Mouse (Mus musculus) kidney, adult 8-10 months (tissue): ENCODE measurements around the gene 1810065E05Rik.

Experiments
- DNase-seq, 2 experiments: peaks; one replicate each; pipeline ENCODE4 v3.0.0; 2022

The 1810065E05Rik gene

GRCm38 (mm10) chr11:58420815-58421214 is at the start of gene 1810065E05Rik:
1810065E05Rik (plus strand) TSS chr11:58421111.
- DNase-seq: no peak

DNA sequence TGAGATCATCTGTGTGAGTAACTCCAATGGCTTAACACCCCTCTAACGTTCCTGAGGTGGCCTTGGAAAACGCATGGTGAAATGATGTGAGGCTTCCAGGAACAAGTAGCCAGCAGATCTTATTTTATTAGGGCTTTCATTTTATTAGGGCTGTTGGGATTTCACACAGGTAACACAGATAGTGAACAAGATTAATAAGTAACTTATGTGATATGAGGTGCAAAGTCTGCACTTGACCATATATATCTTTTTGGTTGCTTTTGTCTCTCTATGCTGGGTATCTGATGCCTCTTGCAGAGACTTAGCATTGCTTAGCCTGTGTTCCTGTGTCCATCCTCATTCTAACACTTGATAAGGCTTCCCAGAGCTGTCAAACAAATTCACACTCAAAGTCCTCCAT is 43.6 kb upstream of the 1810065E05Rik start:
- DNase-seq: no peak

DNA sequence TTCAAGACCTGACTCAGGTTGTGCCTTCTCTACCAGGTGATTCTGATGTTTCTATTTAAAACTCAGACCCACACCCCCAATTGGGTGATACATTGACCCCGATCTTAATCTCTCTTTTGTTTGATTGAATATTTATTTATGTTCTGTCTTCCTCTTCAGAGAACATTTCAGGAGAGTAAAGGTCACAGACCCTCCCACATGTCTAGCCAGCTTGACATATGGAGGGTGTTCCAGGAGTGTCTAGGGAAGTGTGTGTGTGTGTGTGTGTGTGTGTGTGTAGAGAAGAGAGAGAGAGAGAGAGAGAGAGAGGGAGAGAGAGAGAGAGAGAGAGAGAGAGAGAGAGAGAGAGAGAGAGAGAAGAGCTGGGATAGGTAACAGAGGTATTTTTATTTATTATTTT is 43.2 kb upstream of the 1810065E05Rik start:
- no peak for DNase-seq

GRCm38 (mm10) chr11:58378763-58379278 is 42.1 kb upstream of the 1810065E05Rik start, which contains the start of gene Lypd8:
Lypd8 (plus strand) TSS chr11:58379043.
- DNase-seq: no peak

GRCm38 (mm10) chr11:58379516-58379915 is 41.4 kb upstream of the 1810065E05Rik start:
- no peak for DNase-seq

DNA sequence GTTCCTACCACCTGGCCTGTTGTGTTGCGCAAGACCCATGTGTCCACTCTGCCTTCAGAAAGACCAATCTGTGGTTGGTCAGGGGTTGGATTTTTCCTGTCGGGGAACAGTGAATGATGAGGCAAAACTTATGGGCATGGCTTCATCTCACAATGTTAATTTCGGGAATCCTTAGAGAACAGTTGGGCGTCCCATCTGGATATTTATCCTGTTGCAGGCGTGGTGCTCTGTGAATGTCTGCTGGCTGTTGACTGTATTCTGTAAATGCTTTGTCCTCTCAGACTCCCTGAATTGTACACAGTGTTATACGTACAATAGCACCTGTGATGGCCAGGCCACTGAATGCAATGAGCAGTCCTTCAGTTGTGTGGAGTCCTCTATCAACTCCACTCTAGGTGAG is 38.4 kb upstream of the 1810065E05Rik start:
- DNase-seq: no peak

- DNase-seq: no peak
Measured at GRCm38 (mm10) chr11:58399985-58400645, 20.8 kb upstream of the 1810065E05Rik start.

DNA sequence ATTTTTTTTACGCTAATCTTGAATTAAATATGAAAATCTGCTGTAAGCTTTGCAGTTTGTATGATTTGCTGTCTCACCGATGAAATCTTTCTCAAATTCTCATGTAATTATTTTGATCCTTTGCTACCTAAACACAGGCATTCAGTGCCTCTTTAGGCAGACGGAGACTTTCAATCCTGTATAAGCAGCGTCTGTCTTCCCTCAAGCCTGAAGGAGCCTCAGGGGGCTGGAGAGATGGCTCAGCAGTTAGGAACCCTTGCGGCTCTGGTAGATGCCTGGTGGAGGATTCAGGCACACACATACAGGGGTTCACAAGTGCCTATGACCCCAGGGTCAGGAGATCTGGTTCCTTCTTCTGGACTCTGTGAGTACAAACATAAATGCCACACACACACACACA is 20.3 kb upstream of the 1810065E05Rik start:
- DNase-seq: no peak

DNA sequence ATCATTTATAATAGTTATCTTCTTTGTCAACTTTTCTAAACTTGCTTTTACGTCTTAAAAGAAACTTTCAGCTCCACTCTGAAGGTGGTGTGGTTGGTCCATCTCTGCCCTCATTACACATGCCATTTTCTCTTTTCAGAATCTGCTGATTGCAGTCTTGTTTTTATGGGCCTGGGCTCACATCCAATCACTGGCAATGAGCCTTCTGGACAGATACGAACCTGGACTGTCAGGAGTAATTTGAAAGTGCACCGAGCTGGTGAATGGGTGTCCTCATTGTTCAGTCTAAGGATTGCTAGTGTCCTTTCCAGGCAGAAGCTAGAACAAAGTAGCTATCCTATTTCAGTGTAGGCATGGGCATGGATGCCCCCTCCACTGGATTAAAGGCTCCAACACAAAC is 12.8 kb upstream of the 1810065E05Rik start:
- peak in 1 of 2 experiments; percentile 25 for DNase-seq

DNA sequence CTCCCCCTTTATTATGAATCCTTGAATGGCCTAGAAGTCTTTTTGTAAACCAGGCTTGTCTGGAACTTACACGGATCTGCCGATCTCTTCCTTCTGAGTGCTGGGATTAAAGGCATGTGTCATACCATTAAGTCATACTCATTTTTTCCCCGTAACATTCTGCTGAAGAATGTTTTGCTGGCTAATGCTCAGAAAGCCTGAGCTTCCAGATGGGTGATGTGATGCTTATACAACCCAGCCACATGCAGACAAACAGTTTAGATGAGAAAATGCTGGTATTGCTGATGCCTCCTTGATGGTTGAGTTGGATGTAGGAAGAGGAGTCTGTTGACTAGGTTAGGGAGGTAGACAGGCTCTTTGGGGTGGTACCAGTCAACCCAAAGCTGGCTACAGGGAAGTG is 2.6 kb upstream of the 1810065E05Rik start:
- DNase-seq: no peak

DNA sequence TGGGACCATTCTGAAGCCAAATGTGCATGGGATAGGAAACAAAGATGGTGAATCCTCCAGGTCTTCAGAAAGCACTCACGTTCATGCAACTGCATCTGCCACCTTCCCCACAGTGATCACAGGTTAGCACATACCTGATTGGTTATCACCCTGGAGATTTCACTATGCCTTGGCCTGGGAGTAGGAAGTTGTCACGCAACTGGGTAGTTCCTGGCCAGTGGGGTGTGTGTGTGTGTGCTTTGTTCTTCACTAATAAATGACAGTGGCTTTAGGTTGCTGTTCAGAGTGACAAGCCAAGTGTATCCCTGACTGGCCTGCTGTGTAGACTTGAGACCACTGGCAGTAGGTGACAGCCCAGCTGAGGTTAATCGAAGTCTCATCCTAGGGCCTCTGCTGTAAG is 11.3 kb downstream of the 1810065E05Rik start, which contains the start of gene Gm12253:
TSS of gene Gm12253 (plus strand) at position 301 of the 400 bp plus-strand sequence.
- no peak for DNase-seq

- no peak for DNase-seq
Measured at GRCm38 (mm10) chr11:58437866-58438265, 17.0 kb downstream of the 1810065E05Rik start.

DNA sequence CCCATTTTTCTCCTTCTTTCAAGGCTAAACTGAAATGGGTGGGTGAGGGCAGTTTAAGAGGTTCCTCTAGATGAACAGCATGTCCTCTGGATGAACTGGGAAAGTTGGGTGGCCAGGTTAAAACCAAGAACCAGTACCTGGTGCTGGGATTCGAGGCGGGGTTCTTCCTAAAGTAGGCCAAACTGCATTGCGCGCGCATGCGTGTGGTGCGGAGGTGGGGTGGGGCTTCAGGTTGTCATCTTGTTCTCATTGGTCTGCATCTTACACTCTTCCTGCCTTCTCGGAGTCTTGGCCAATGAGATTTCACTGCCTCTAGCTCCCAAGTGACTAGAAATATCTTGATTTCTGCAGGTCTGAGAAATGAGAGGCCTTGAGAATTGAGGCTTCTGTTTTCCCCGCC is 31.8 kb downstream of the 1810065E05Rik start, which contains the start of gene Lypd9:
TSS of gene Lypd9 (minus strand) at position 165 of the 400 bp plus-strand sequence.
- DNase-seq: no peak

GRCm38 (mm10) chr11:58453592-58453991 is 32.7 kb downstream of the 1810065E05Rik start:
- no peak for DNase-seq

- no peak for DNase-seq
Measured at GRCm38 (mm10) chr11:58462170-58462569, 41.3 kb downstream of the 1810065E05Rik start, which contains the start of gene Olfr30. Olfr30 (minus strand) TSS chr11:58462270.
